Mouse (Mus musculus) left cerebral cortex, adult 2 months (tissue): ENCODE measurements around the gene Bloc1s4. TPM values are rescaled to one million over a fixed set of nuclear protein-coding genes. Genes with fewer than 3 reads are reported as not detected.
"Not testable (repeated sequence)": the region's sequence is repeated elsewhere in the genome, so short reads cannot be mapped to it uniquely, and the experiment has no call there.

Source experiments
- DNase-seq, 2 experiments: peaks; one replicate each; pipeline ENCODE4 v3.0.0; 2021 to 2022; ENCODE audit warnings: low spot score in 2 of 2, mixed read lengths in 1 of 2; ENCODE audit errors: extremely low spot score in 1 of 2
- H3K27ac ChIP-seq: fragments of 200-600 bp; 2 replicates; pipeline ENCODE4 v1.8.1; 2022
- H3K4me3 ChIP-seq: fragments of 200-600 bp; 2 replicates; pipeline ENCODE4 v1.8.1; 2022
- CTCF ChIP-seq: fragments of 200-600 bp; IDR thresholded peaks from 2 replicates; pipeline ENCODE4 v1.8.1; 2022; ENCODE audit warnings: antibody characterized with exemption, mild to moderate bottlenecking, moderate library complexity
- intact Hi-C: fragments of 180-260 bp; cut with DNase I; formaldehyde crosslinking; loops from one replicate; pipeline ENCODE4 v1.15.1; 2025
- long read RNA-seq, 2 experiments: library from polyadenylated mRNA; stranded (forward); transcript quantifications; one replicate each; pipeline ENCODE4 v2.0.0; 2021; ENCODE audit warnings: borderline mapping rate in 2 of 2
- total RNA-seq, 2 experiments: library from RNA; stranded (reverse); gene quantifications; 2 replicates each; pipeline ENCODE4 v1.2.3; 2021

The Bloc1s4 gene
- total RNA-seq, result 10 to 100 TPM; 19.3 to 19.7 TPM
- long read RNA-seq, experiment 1, transcript Bloc1s4-201 (1 exons, 1,273 nt), result major isoform, 29 of 29 reads
- long read RNA-seq, experiment 1, partial matches to known transcripts, result 0 of 29 reads
- long read RNA-seq, experiment 1, other reads (novel, unspliced or antisense), result 0 of 29 reads
- long read RNA-seq, experiment 2, transcript Bloc1s4-201 (1 exons, 1,273 nt), result major isoform, 24 of 24 reads
- long read RNA-seq, experiment 2, partial matches to known transcripts, result 0 of 24 reads
- long read RNA-seq, experiment 2, other reads (novel, unspliced or antisense), result 0 of 24 reads

GRCm38 (mm10) chr5:36748536-36749061 lies at the start of gene Bloc1s4:
Bloc1s4 (minus strand) TSS chr5:36748650.
- TF ChIP-seq CTCF, result no peak

GRCm38 (mm10) chr5:36797291-36797690 lies 48.8 kb upstream of the Bloc1s4 start:
- no peak overlapping the region; the same call in 1 of the 2 replicates for H3K27ac ChIP-seq
- H3K4me3 ChIP-seq, result peak overlapping the region; percentile 77
- no peak for DNase-seq
- intact Hi-C loops, result no loop called here
- TF ChIP-seq CTCF, result no peak

More at GRCm38 (mm10) chr5:36748536-36749061, at the start of gene Bloc1s4:
- H3K27ac ChIP-seq, result peak within 1 kb of the TSS; percentile 71
- peak; percentile 93 to 96 for DNase-seq
- H3K4me3 ChIP-seq, result peak within 1 kb of the TSS; percentile 80
- intact Hi-C loops, result loop anchor here (2.0 to 5.0 kb wide), 2 partner anchors 166 to 220 kb away; no protein-coding TSS in a partner anchor

GRCm38 (mm10) chr5:36796296-36797014 lies 48.0 kb upstream of the Bloc1s4 start, which contains the start of gene Mrfap1:
Mrfap1 (minus strand) TSS chr5:36796772.
- intact Hi-C loops, result not testable (repeated sequence)
- Histone ChIP-seq H3K4me3 (peak within 1 kb of the TSS; percentile 77), H3K27ac (peak within 1 kb of the TSS; percentile 94)
- peak; percentile 95 for DNase-seq

- Histone ChIP-seq H3K4me3 (peak overlapping the region; percentile 77), H3K27ac (peak overlapping the region; percentile 94)
- intact Hi-C loops, result not testable (repeated sequence)
- peak; percentile 73 to 76 for DNase-seq
These were observed 47.3 kb upstream of the Bloc1s4 start for GRCm38 (mm10) chr5:36795647-36796295.

GRCm38 (mm10) chr5:36791861-36792260 lies 43.4 kb upstream of the Bloc1s4 start:
- DNase-seq, result no peak
- intact Hi-C loops, result no loop called here
- H3K27ac ChIP-seq, result no peak overlapping the region

GRCm38 (mm10) chr5:36786052-36786451 lies 37.6 kb upstream of the Bloc1s4 start:
- TF ChIP-seq CTCF, result no peak
- DNase-seq, result no peak
- Histone ChIP-seq H3K27ac (no peak overlapping the region), H3K4me3 (no peak overlapping the region)
- intact Hi-C loops, result no loop called here

More at GRCm38 (mm10) chr5:36791861-36792260, 43.4 kb upstream of the Bloc1s4 start:
- TF ChIP-seq CTCF, result no peak
- no peak overlapping the region for H3K4me3 ChIP-seq

- H3K27ac ChIP-seq, result no peak overlapping the region
- intact Hi-C loops, result no loop called here
- no peak overlapping the region for H3K4me3 ChIP-seq
- no peak for TF ChIP-seq CTCF
- DNase-seq, result no peak
These were observed 31.1 kb upstream of the Bloc1s4 start for GRCm38 (mm10) chr5:36779512-36779911.

GRCm38 (mm10) chr5:36778901-36779300 lies 30.5 kb upstream of the Bloc1s4 start:
- Histone ChIP-seq H3K27ac (no peak overlapping the region), H3K4me3 (no peak overlapping the region)
- no peak for DNase-seq
- intact Hi-C loops, result no loop called here
- TF ChIP-seq CTCF, result no peak

GRCm38 (mm10) chr5:36777186-36777585 lies 28.7 kb upstream of the Bloc1s4 start:
- TF ChIP-seq CTCF, result no peak
- intact Hi-C loops, result no loop called here
- Histone ChIP-seq H3K4me3 (no peak overlapping the region), H3K27ac (no peak overlapping the region)
- no peak for DNase-seq

GRCm38 (mm10) chr5:36776021-36776575 lies 27.6 kb upstream of the Bloc1s4 start:
- intact Hi-C loops, result no loop called here
- no peak overlapping the region for H3K27ac ChIP-seq
- no peak for TF ChIP-seq CTCF
- H3K4me3 ChIP-seq, result no peak overlapping the region
- no peak for DNase-seq

GRCm38 (mm10) chr5:36775317-36775716 lies 26.9 kb upstream of the Bloc1s4 start:
- TF ChIP-seq CTCF, result no peak
- Histone ChIP-seq H3K4me3 (no peak overlapping the region), H3K27ac (no peak overlapping the region)
- no peak for DNase-seq
- intact Hi-C loops, result no loop called here

GRCm38 (mm10) chr5:36772586-36772985 lies 24.1 kb upstream of the Bloc1s4 start:
- intact Hi-C loops, result no loop called here
- H3K27ac ChIP-seq, result no peak overlapping the region
- H3K4me3 ChIP-seq, result no peak overlapping the region
- no peak for DNase-seq
- TF ChIP-seq CTCF, result no peak
